Mouse (Mus musculus) ES-Bruce4 (cell line): ENCODE results near the gene Rho. TPM values are rescaled to one million over a fixed set of nuclear protein-coding genes. Genes with fewer than 3 reads are reported as not detected.
A peak's percentile ranks its signal among the peaks of the same experiment; 100 is the strongest.

Source experiments
- H3K27ac ChIP-seq: 2 replicates; pipeline ENCODE4 v1.5.1; 2012; ENCODE audit warnings: low read length, inconsistent platforms; ENCODE audit not compliant: insufficient read depth
- H3K27me3 ChIP-seq: 2 replicates; pipeline ENCODE4 v1.6.1; 2012; ENCODE audit warnings: mild to moderate bottlenecking, low read length, inconsistent platforms; ENCODE audit not compliant: control insufficient read depth, poor library complexity, insufficient read depth, severe bottlenecking
- H3K36me3 ChIP-seq: 2 replicates; pipeline ENCODE4 v1.6.1; 2012; ENCODE audit warnings: inconsistent platforms, mild to moderate bottlenecking, low read length, moderate library complexity; ENCODE audit not compliant: control insufficient read depth, poor library complexity, insufficient read depth, severe bottlenecking
- H3K4me1 ChIP-seq: one replicate; pipeline ENCODE4 v1.8.1; 2011; ENCODE audit warnings: low read length; ENCODE audit not compliant: control insufficient read depth, insufficient read depth
- H3K4me3 ChIP-seq: 2 replicates; pipeline ENCODE4 v1.5.1; 2011; ENCODE audit warnings: low read depth, mild to moderate bottlenecking, low read length
- H3K9ac ChIP-seq: 2 replicates; pipeline ENCODE4 v1.6.1; 2012; ENCODE audit warnings: low read depth, mild to moderate bottlenecking, inconsistent platforms; ENCODE audit not compliant: poor library complexity, severe bottlenecking
- H3K9me3 ChIP-seq: replicated peaks from 2 replicates; pipeline ENCODE4 v1.6.1; 2012; ENCODE audit warnings: mild to moderate bottlenecking, low read length, inconsistent platforms; ENCODE audit not compliant: control insufficient read depth, poor library complexity, insufficient read depth, severe bottlenecking
- CTCF ChIP-seq: IDR thresholded peaks from one replicate; pipeline ENCODE4 v1.8.1; 2011; ENCODE audit warnings: low read depth, low read length
- EP300 ChIP-seq: IDR thresholded peaks from 2 replicates; pipeline ENCODE4 v1.6.1; 2011; ENCODE audit warnings: low read depth, low read length; ENCODE audit not compliant: insufficient read depth
- POLR2A ChIP-seq: IDR thresholded peaks from one replicate; pipeline ENCODE4 v1.8.1; 2011; ENCODE audit warnings: low read length; ENCODE audit not compliant: insufficient read depth
- polyA plus RNA-seq: library from polyadenylated mRNA; stranded (reverse); fragments of >200 nt; gene quantifications from 2 replicates; pipeline ENCODE4 v1.2.4, GENCODE M21; 2011; ENCODE audit warnings: low read depth; ENCODE audit not compliant: missing spikeins, insufficient read depth, insufficient read length

Rho gene
- polyA plus RNA-seq, 1 experiment, result 0.46 TPM

- H3K27ac ChIP-seq, result no peak overlapping the region
These were observed 40.0 kb upstream of the Rho start for GRCm38 (mm10) chr6:115891497-115892061.

DNA sequence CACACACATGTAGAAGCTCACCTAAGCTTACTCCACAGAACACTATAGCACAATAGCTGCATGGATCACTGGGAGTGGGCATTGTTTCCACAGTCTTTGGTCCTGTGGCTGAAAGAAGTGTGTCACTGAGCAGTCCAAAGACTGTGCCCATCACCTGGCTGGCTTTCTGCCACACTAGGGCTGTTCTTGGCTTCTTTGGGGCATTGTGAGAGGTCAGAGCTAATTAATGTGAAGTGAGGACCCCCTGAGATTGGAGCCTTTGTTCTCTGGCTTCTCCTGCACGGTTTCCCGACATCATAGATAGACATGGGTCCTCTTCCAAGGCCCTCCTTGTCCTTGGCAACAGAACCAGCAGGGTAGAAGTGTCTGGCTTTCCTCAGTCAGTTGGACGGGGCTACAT is 39.2 kb upstream of the Rho start:
- H3K4me3 ChIP-seq, result no peak overlapping the region
- no peaks in the 10 kb centered on the region for H3K36me3 ChIP-seq
- TF ChIP-seq POLR2A (no peak), EP300 (no peak), CTCF (no peak)
- H3K27me3 ChIP-seq, result no peaks in the 10 kb centered on the region
- no peak overlapping the region for H3K9ac ChIP-seq
- H3K9me3 ChIP-seq, result no peaks in the 10 kb centered on the region
- H3K4me1 ChIP-seq, result no peaks in the 10 kb centered on the region
- H3K27ac ChIP-seq, result no peak overlapping the region

More at GRCm38 (mm10) chr6:115891497-115892061, 40.0 kb upstream of the Rho start:
- H3K4me3 ChIP-seq, result no peak overlapping the region
- no peaks in the 10 kb centered on the region for H3K9me3 ChIP-seq
- H3K9ac ChIP-seq, result no peak overlapping the region
- no peaks in the 10 kb centered on the region for H3K27me3 ChIP-seq
- H3K36me3 ChIP-seq, result no peaks in the 10 kb centered on the region
- no peaks in the 10 kb centered on the region for H3K4me1 ChIP-seq
- TF ChIP-seq POLR2A (no peak), CTCF (no peak), EP300 (no peak)

- Histone ChIP-seq H3K27ac (no peak overlapping the region), H3K4me3 (no peak overlapping the region), H3K36me3 (no peaks in the 10 kb centered on the region), H3K9ac (no peak overlapping the region), H3K4me1 (no peaks in the 10 kb centered on the region), H3K27me3 (no peaks in the 10 kb centered on the region), H3K9me3 (no peaks in the 10 kb centered on the region)
- TF ChIP-seq EP300 (no peak), POLR2A (no peak), CTCF (no peak)
These were observed 35.2 kb upstream of the Rho start for GRCm38 (mm10) chr6:115896346-115896745.

GRCm38 (mm10) chr6:115897117-115897516 is 34.4 kb upstream of the Rho start:
- H3K27ac ChIP-seq, result no peak overlapping the region
- H3K4me1 ChIP-seq, result no peaks in the 10 kb centered on the region
- no peak for TF ChIP-seq POLR2A
- TF ChIP-seq EP300, result no peak
- TF ChIP-seq CTCF, result no peak
- no peak overlapping the region for H3K9ac ChIP-seq
- H3K27me3 ChIP-seq, result no peaks in the 10 kb centered on the region
- H3K9me3 ChIP-seq, result no peaks in the 10 kb centered on the region
- no peaks in the 10 kb centered on the region for H3K36me3 ChIP-seq
- H3K4me3 ChIP-seq, result no peak overlapping the region

DNA sequence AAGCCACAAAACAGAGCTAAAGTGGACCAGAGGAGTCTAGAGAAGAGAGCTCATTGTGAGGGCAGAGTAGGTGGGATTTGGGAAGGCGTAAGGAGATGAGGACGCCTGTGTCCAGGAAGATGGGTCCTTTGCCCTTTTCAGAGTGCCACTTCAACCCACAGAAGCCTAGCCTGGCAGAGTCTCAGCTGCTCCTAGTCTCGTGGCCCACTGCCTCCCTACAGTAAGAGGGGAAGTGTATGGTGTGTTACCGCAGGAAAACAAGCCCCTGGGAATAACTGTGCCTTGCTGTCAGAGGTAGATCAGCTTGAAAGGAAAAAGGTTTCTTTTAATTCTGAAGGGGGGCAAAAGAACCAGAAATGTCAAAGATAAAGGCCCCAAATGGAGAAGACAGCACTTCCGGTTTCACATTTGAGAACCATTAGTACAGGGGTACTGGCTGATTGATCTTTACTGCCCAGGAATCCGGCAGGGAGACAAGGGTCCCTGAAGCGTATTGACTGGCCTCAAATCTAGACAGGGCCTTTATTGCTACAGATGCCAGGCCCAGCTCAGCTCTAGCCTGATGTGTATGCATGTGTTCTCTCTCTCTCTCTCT is 33.5 kb upstream of the Rho start:
- Histone ChIP-seq H3K9me3 (no peaks in the 10 kb centered on the region), H3K4me1 (no peaks in the 10 kb centered on the region), H3K9ac (no peak overlapping the region), H3K4me3 (no peak overlapping the region), H3K36me3 (no peaks in the 10 kb centered on the region), H3K27me3 (no peaks in the 10 kb centered on the region), H3K27ac (no peak overlapping the region)
- TF ChIP-seq EP300 (no peak), CTCF (no peak), POLR2A (no peak)

GRCm38 (mm10) chr6:115901062-115901461 is 30.5 kb upstream of the Rho start:
- H3K4me3 ChIP-seq, result no peak overlapping the region
- no peaks in the 10 kb centered on the region for H3K27me3 ChIP-seq
- H3K9me3 ChIP-seq, result no peaks in the 10 kb centered on the region
- H3K27ac ChIP-seq, result no peak overlapping the region
- no peak overlapping the region for H3K9ac ChIP-seq
- H3K4me1 ChIP-seq, result no peaks in the 10 kb centered on the region
- no peaks in the 10 kb centered on the region for H3K36me3 ChIP-seq
- peak; percentile 85 for TF ChIP-seq CTCF
- TF ChIP-seq POLR2A, result no peak
